Mouse (Mus musculus) bone marrow, adult 2 months (tissue): Measurements from ENCODE around the gene Ano8.

Experiments
- CTCF ChIP-seq: fragments of 200-500 bp; IDR thresholded peaks from 2 replicates; pipeline ENCODE4 v1.5.1; 2011; ENCODE audit warnings: low read length, control low read depth; ENCODE audit not compliant: control insufficient read depth, insufficient read depth
- POLR2A ChIP-seq: fragments of 200-500 bp; IDR thresholded peaks from 2 replicates; pipeline ENCODE4 v1.6.1; 2011; ENCODE audit warnings: low read depth, mild to moderate bottlenecking, control low read depth, low read length, borderline replicate concordance; ENCODE audit not compliant: control insufficient read depth

DNA sequence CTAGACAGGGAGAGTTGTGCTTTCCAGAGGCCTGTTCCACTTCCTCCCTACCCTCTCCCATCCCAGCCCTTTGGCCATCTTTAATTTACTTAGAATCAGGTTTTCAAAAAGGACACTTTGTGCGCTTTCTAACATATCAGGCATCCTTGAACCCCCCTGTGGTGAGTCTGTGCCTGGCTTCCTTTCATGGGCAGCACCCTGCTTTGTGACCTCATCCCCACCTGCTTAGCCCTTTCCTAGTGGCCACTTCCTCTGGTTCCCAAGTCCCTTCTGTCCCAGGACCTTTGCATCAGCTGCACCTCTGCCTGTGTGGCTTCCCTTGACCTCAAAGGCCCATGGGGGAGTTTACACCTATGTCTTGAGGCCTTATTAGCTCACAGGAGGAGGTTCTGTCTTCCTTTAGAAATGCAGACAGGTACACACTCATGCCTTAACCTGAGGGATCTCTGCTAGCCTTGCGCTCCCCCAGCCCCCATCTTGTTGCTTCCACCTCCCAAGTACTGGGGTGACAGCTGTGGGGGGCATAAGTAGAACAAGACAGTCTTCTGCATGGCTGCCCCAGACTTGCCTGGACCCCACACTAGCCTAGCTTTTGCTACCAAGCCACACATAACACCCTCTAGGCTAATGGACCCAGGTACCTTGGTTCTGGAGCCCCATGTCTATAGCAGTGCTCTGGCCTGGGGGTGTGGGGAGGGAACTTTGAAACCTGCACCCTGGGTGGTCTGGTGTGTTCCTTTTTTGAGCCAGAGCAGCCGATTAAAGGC lies 15.4 kb downstream of the Ano8 start:
- TF ChIP-seq CTCF (no peak), POLR2A (no peak)
